Mouse (Mus musculus) myocyte (in vitro differentiated cells): ENCODE measurements at regions not wholly inside any gene's neighbourhood (a gene's known extent, or its start where the extent isn't known, plus 50 kb on each side); places are given as distances from the start of the nearest gene placed in this dataset.

Experiments used
- H3K27me3 ChIP-seq: one replicate; pipeline ENCODE4 v1.6.1; 2011; ENCODE audit not compliant: control insufficient read depth, insufficient read depth, insufficient read length
- H3K36me3 ChIP-seq: one replicate; pipeline ENCODE4 v1.6.1; 2011; ENCODE audit not compliant: control insufficient read depth, insufficient read depth
- H3K4me2 ChIP-seq: one replicate; pipeline ENCODE4 v1.6.1; 2011; ENCODE audit warnings: low read depth, control low read depth
- H3K4me3 ChIP-seq: one replicate; pipeline ENCODE4 v1.5.1; 2011; ENCODE audit warnings: mild to moderate bottlenecking, control low read depth, moderate library complexity
- H3K79me2 ChIP-seq: one replicate; pipeline ENCODE4 v1.6.1; 2011; ENCODE audit not compliant: control insufficient read depth, insufficient read depth
- H3ac ChIP-seq: one replicate; pipeline ENCODE4 v1.6.1; 2011; ENCODE audit not compliant: control insufficient read depth, insufficient read length
- CEBPB ChIP-seq: IDR thresholded peaks from 2 replicates; pipeline ENCODE4 v1.6.1; 2011; ENCODE audit warnings: mild to moderate bottlenecking, moderate library complexity; ENCODE audit not compliant: poor library complexity, insufficient read depth, severe bottlenecking
- E2F4 ChIP-seq: IDR thresholded peaks from one replicate; pipeline ENCODE4 v1.6.1; 2011; ENCODE audit warnings: mild to moderate bottlenecking, control low read depth, moderate library complexity; ENCODE audit not compliant: insufficient read depth
- MAX ChIP-seq: IDR thresholded peaks from one replicate; pipeline ENCODE4 v1.6.1; 2011; ENCODE audit warnings: low read depth, mild to moderate bottlenecking, control low read depth
- MYOD1 ChIP-seq, 3 experiments: IDR thresholded peaks; one replicate each; pipeline ENCODE4 v1.6.1; 2011; ENCODE audit warnings: control low read depth in 2 of 3, low read depth in 2 of 3, mild to moderate bottlenecking in 2 of 3, moderate library complexity in 1 of 3; ENCODE audit not compliant: insufficient read length in 2 of 3, control insufficient read depth in 1 of 3
- MYOG ChIP-seq, 3 experiments: IDR thresholded peaks; one replicate each; pipeline ENCODE4 v1.6.1; 2011; ENCODE audit warnings: control low read depth in 2 of 3, low read depth in 2 of 3, mild to moderate bottlenecking in 2 of 3; ENCODE audit not compliant: insufficient read length in 2 of 3, control insufficient read depth in 1 of 3, insufficient read depth in 1 of 3
- POLR2A ChIP-seq: IDR thresholded peaks from one replicate; pipeline ENCODE4 v1.6.1; 2011; ENCODE audit warnings: low read depth, mild to moderate bottlenecking, control low read depth, moderate library complexity; ENCODE audit not compliant: insufficient read length
- POLR2AphosphoS2 ChIP-seq: IDR thresholded peaks from one replicate; pipeline ENCODE4 v1.6.1; 2011; ENCODE audit warnings: low read depth, control low read depth; ENCODE audit not compliant: insufficient read length
- REST ChIP-seq: IDR thresholded peaks from one replicate; pipeline ENCODE4 v1.6.1; 2011; ENCODE audit warnings: mild to moderate bottlenecking, control low read depth, moderate library complexity; ENCODE audit not compliant: insufficient read depth, insufficient read length
- SRF ChIP-seq: IDR thresholded peaks from one replicate; pipeline ENCODE4 v1.6.1; 2011; ENCODE audit warnings: low read depth; ENCODE audit not compliant: control insufficient read depth, insufficient read length
- TCF12 ChIP-seq: IDR thresholded peaks from one replicate; pipeline ENCODE4 v1.6.1; 2011; ENCODE audit warnings: mild to moderate bottlenecking, control low read depth; ENCODE audit not compliant: poor library complexity, insufficient read depth, severe bottlenecking
- TCF3 ChIP-seq: IDR thresholded peaks from one replicate; pipeline ENCODE4 v1.6.1; 2011; ENCODE audit warnings: low read depth, control low read depth; ENCODE audit not compliant: insufficient read length
- USF1 ChIP-seq: IDR thresholded peaks from one replicate; pipeline ENCODE4 v1.6.1; 2011; ENCODE audit warnings: low read depth, mild to moderate bottlenecking, control low read depth, moderate library complexity

- no peak overlapping the region for H3K4me2 ChIP-seq
- no peak overlapping the region for H3K4me3 ChIP-seq
- no peaks in the 10 kb centered on the region for H3K36me3 ChIP-seq
- no peak for TF ChIP-seq MYOG (IDR thresholded peaks at IDR 0.05; ENCODE audit: control insufficient read depth in 1 of 3, insufficient read depth in 1 of 3, insufficient read length in 2 of 3, low read depth in 2 of 3)
- H3K27me3 ChIP-seq, result no peaks in the 10 kb centered on the region
- no peak overlapping the region for H3ac ChIP-seq
- H3K79me2 ChIP-seq, result no peaks in the 10 kb centered on the region
Observed at GRCm38 (mm10) chr6:88990300-88990685, 88.2 kb downstream of the Tpra1 start.

DNA sequence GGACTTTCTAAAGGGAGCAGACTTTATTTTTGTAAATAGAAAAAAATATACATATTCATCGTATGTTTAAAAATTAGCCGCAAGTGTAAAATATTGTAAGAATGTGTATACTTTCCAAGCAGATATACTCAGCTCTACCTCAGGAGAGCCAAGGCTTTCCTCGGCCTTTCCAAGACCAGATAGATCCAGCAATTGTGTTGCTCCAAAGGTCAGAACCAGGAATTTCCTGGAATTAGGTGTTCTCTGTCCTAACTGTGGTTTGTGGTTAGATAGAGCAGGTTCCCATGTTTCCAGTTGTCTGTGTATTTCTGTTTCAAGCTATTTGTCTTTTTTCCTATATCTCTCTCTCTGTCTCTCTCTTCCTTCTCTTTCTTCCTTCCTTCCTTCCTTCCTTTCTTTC lies 93.0 kb downstream of the Tpra1 start:
- Histone ChIP-seq H3K36me3 (no peaks in the 10 kb centered on the region), H3ac (no peak overlapping the region), H3K4me3 (no peak overlapping the region), H3K27me3 (no peaks in the 10 kb centered on the region), H3K4me2 (no peak overlapping the region), H3K79me2 (no peaks in the 10 kb centered on the region)
- no peak for TF ChIP-seq E2F4
- TF ChIP-seq REST, result no peak
- no peak for TF ChIP-seq MYOD1 (IDR thresholded peaks at IDR 0.05; ENCODE audit: control insufficient read depth in 1 of 3, insufficient read length in 2 of 3, low read depth in 2 of 3)
- TF ChIP-seq SRF, result no peak
- no peak for TF ChIP-seq TCF12
- no peak for TF ChIP-seq USF1
- TF ChIP-seq POLR2A, result no peak
- TF ChIP-seq POLR2AphosphoS2, result no peak
- no peak for TF ChIP-seq MYOG (IDR thresholded peaks at IDR 0.05; ENCODE audit: control insufficient read depth in 1 of 3, insufficient read depth in 1 of 3, insufficient read length in 2 of 3, low read depth in 2 of 3)
- no peak for TF ChIP-seq MAX
- no peak for TF ChIP-seq CEBPB
- no peak for TF ChIP-seq TCF3

- H3K4me3 ChIP-seq, result no peak overlapping the region
- no peaks in the 10 kb centered on the region for H3K79me2 ChIP-seq
- H3K36me3 ChIP-seq, result no peaks in the 10 kb centered on the region
- TF ChIP-seq POLR2A, result no peak
- TF ChIP-seq MAX, result no peak
- TF ChIP-seq MYOG (IDR thresholded peaks at IDR 0.05; ENCODE audit: control insufficient read depth in 1 of 3, insufficient read depth in 1 of 3, insufficient read length in 2 of 3, low read depth in 2 of 3), result no peak
- no peak for TF ChIP-seq E2F4
- no peak for TF ChIP-seq REST
- TF ChIP-seq TCF3, result no peak
- no peak for TF ChIP-seq USF1
- TF ChIP-seq MYOD1 (IDR thresholded peaks at IDR 0.05; ENCODE audit: control insufficient read depth in 1 of 3, insufficient read length in 2 of 3, low read depth in 2 of 3), result no peak
- no peak for TF ChIP-seq CEBPB
- TF ChIP-seq SRF, result no peak
- TF ChIP-seq TCF12, result no peak
- TF ChIP-seq POLR2AphosphoS2, result no peak
- no peaks in the 10 kb centered on the region for H3K27me3 ChIP-seq
- H3K4me2 ChIP-seq, result no peak overlapping the region
- H3ac ChIP-seq, result no peak overlapping the region
Observed at GRCm38 (mm10) chr6:88998927-88999722, 97.1 kb downstream of the Tpra1 start.

GRCm38 (mm10) chr6:89000359-89000758 lies 98.3 kb downstream of the Tpra1 start:
- no peaks in the 10 kb centered on the region for H3K79me2 ChIP-seq
- no peak overlapping the region for H3K4me3 ChIP-seq
- H3ac ChIP-seq, result no peak overlapping the region
- H3K4me2 ChIP-seq, result no peak overlapping the region
- no peaks in the 10 kb centered on the region for H3K36me3 ChIP-seq
- no peaks in the 10 kb centered on the region for H3K27me3 ChIP-seq
- TF ChIP-seq CEBPB (no peak), TCF3 (no peak), E2F4 (no peak), USF1 (no peak), MAX (no peak), MYOG (IDR thresholded peaks at IDR 0.05; ENCODE audit: control insufficient read depth in 1 of 3, insufficient read depth in 1 of 3, insufficient read length in 2 of 3, low read depth in 2 of 3) (no peak)

DNA sequence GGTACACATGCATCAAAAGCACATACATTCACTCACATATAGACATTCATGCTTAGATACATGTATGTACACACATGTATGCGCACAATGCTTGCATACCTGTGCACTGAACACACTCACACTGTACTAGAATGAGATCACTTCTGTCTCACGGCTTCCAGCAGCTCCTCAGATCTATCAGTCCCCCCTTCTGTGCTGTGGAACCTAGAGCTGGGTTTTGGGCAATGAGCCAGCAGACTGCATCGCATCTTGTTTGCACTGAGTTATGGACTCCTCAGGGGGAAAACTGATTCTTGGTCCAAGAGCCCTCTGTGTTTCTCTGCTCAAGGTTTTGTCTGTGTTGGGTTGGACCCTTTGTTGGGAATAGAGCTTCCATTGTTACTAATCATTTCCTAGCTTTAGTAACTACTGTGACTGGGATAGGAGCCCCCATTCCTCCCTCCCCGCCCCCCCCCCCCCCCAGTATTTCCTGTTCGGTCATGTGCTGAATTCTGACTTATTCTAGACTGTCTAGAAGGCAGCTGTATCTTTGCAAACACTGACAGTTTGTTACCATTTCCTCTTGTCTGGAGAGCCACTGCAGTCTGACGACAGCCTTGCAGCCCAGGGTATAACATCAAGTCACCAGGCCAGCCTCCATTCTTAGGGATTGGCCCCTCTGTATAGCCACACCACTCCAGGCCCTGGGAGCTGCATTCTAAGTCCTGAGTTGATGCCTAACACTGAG lies 101.3 kb downstream of the Tpra1 start:
- no peaks in the 10 kb centered on the region for H3K79me2 ChIP-seq
- TF ChIP-seq MYOG (IDR thresholded peaks at IDR 0.05; ENCODE audit: control insufficient read depth in 1 of 3, insufficient read depth in 1 of 3, insufficient read length in 2 of 3, low read depth in 2 of 3) (no peak), POLR2AphosphoS2 (no peak), REST (no peak), MYOD1 (IDR thresholded peaks at IDR 0.05; ENCODE audit: control insufficient read depth in 1 of 3, insufficient read length in 2 of 3, low read depth in 2 of 3) (no peak), SRF (no peak), TCF3 (no peak), MAX (no peak), E2F4 (no peak), POLR2A (no peak), TCF12 (no peak), CEBPB (no peak), USF1 (no peak)
- H3K4me2 ChIP-seq, result no peak overlapping the region
- H3K27me3 ChIP-seq, result no peaks in the 10 kb centered on the region
- H3K36me3 ChIP-seq, result no peaks in the 10 kb centered on the region
- no peak overlapping the region for H3K4me3 ChIP-seq
- H3ac ChIP-seq, result no peak overlapping the region
